Mouse (Mus musculus) C2C12 (cell line): ENCODE data around the gene Best2.

Source experiments
- CTCF ChIP-seq: IDR thresholded peaks from one replicate; pipeline ENCODE4 v1.5.1; 2011; ENCODE audit not compliant: control insufficient read depth, insufficient read depth, insufficient read length
- MYOD1 ChIP-seq: IDR thresholded peaks from one replicate; pipeline ENCODE4 v1.6.1; 2011; ENCODE audit warnings: low read depth; ENCODE audit not compliant: control insufficient read depth, insufficient read length

DNA sequence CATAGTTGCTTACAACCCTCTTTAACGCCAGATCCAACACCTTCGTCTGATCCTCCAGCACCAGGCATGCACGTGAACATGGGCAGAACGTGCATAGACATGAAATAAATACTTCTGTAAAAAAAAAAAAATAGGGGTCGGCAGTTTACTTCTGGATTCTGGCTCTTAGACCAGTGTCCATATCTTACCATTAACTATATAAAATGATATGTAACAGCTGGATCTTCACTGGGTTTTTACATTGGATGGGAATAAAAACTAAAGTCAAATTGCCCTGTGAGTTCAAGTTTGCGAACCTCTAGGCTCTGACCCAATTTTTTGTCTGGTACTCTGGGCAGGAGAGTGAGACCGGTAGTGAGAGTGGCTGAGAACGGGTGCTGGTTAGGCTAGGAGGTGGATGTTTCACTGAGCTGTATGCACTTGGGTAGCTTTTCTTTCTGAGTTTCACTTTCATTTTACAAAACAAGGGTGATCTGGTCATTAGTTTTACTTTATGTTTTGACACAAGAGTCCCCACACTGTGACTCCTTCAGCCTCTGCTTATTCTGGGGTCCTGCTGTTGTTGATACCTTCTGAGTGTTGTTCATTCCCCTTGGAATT lies 39.7 kb downstream of the Best2 start:
- TF ChIP-seq CTCF (no peak), MYOD1 (no peak)
